In the genomic region with DNA sequence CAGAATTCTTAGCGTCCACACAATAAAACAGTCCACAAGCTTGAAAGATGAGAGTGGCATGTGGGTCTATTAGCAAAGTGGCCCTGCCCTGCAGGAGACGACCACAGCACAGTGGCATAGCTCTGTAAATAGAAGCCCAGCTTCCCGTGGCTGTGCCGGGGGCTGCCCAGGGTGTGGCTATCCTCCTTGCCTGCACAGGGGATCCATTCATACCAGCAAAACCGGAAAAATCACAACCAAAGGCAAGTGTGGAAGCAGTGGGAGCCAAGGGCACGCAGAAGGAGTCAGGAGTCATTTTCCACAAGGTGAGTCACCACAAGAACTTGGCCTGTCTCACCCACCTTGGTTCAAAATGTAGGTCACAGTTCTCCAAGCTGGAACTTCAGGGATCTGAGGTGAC, we compare ENCODE assay signal across 10 mouse cellular contexts. TPM values are rescaled to one million over a fixed set of nuclear protein-coding genes. Genes with fewer than 3 reads are reported as not detected.
DNase-seq lines count a peak whose midpoint lies in the region; ATAC-seq and TF ChIP-seq lines count a peak whose summit lies in the region.
"Had no signal": no experiment of that assay in that cellular context is flagged by ENCODE, and none has a peak within 500 bp of the region (broad histone marks: within the 10 kb centered on the region; RNA-seq: fewer than 3 reads in every experiment).

No protein-coding gene starts in this region.

- ATAC-seq in limb, embryonic 14.5 days (ENCODE audit: low FRiP score, low read depth): no peak; the same call in 1 of the 2 replicates
- no peak for ATAC-seq in granulocyte monocyte progenitor cell, adult 5-6 weeks (replicated peaks; ENCODE audit: poor library complexity, severe bottlenecking)
- ATAC-seq in hindbrain, embryonic 13.5 days (ENCODE audit: low FRiP score): no peak

- no peak overlapping the region for H3K4me3 ChIP-seq in heart, embryonic 10.5 days
- H3K4me3 ChIP-seq in limb, embryonic 14.5 days (replicated peaks; ENCODE audit: low read length): no peak overlapping the region
- H3K4me3 ChIP-seq in hindbrain, embryonic 13.5 days: no peak overlapping the region
- H3K4me3 ChIP-seq: embryonic facial prominence, embryonic 12.5 days had no signal

- H3K9ac ChIP-seq in limb, embryonic 14.5 days (ENCODE audit: low read depth, low read length, severe bottlenecking): no peak overlapping the region
- H3K9ac ChIP-seq in hindbrain, embryonic 13.5 days: no peak overlapping the region
- H3K9ac ChIP-seq: embryonic facial prominence, embryonic 12.5 days had no signal

- peaks cover 5% of the 10 kb centered on the region; the same call in 1 of the 2 replicates for H3K36me3 ChIP-seq in heart, embryonic 10.5 days
- no peaks in the 10 kb centered on the region for H3K36me3 ChIP-seq in limb, embryonic 14.5 days (ENCODE audit: control insufficient read depth, insufficient read depth, low read length)
- no peaks in the 10 kb centered on the region for H3K36me3 ChIP-seq in hindbrain, embryonic 13.5 days
- H3K36me3 ChIP-seq: embryonic facial prominence, embryonic 12.5 days had no signal

- H3K4me1 ChIP-seq in heart, embryonic 10.5 days: peaks cover 54% of the 10 kb centered on the region
- H3K4me1 ChIP-seq in limb, embryonic 14.5 days (ENCODE audit: control insufficient read depth, insufficient read depth, low read length): peaks cover 15% of the 10 kb centered on the region
- peaks cover 14% of the 10 kb centered on the region for H3K4me1 ChIP-seq in hindbrain, embryonic 13.5 days (replicated peaks)

- no peak overlapping the region for H3K4me2 ChIP-seq in limb, embryonic 14.5 days (replicated peaks; ENCODE audit: low read depth, low read length, severe bottlenecking)
- H3K4me2 ChIP-seq in hindbrain, embryonic 13.5 days: no peak overlapping the region
- H3K4me2 ChIP-seq: embryonic facial prominence, embryonic 12.5 days had no signal

- H3K27ac ChIP-seq in heart, embryonic 10.5 days: peak overlapping the region; percentile 60
- peak overlapping the region; percentile 26 for H3K27ac ChIP-seq in limb, embryonic 14.5 days (replicated peaks; ENCODE audit: low read depth, low read length)
- H3K27ac ChIP-seq in hindbrain, embryonic 13.5 days: no peak overlapping the region
- H3K27ac ChIP-seq: embryonic facial prominence, embryonic 12.5 days had no signal

- no peak for DNase-seq in heart, embryonic 10.5 days (ENCODE audit: low spot score)
- DNase-seq in heart, adult 18-20 months: no peak
- DNase-seq in urinary bladder, postnatal 14 days (ENCODE audit: low spot score): peak; percentile 42
- no peak for DNase-seq in urinary bladder, postnatal 4 days (ENCODE audit: low spot score in 2 of 2)
- no peak for DNase-seq in limb, embryonic 14.5 days (ENCODE audit: low spot score)
- DNase-seq in left cerebral cortex, postnatal 25 days (ENCODE audit: low spot score in 2 of 2): no peak

- TF ChIP-seq POLR2A in limb, embryonic 14.5 days (IDR thresholded peaks at IDR 0.05; ENCODE audit: borderline replicate concordance, extremely low read depth, insufficient read depth, insufficient read length): no peak

- no peaks in the 10 kb centered on the region for H3K9me3 ChIP-seq in heart, embryonic 10.5 days
- H3K9me3 ChIP-seq in limb, embryonic 14.5 days (ENCODE audit: control insufficient read depth, low read length): no peaks in the 10 kb centered on the region
- H3K9me3 ChIP-seq in hindbrain, embryonic 13.5 days: no peaks in the 10 kb centered on the region
- H3K9me3 ChIP-seq: embryonic facial prominence, embryonic 12.5 days had no signal

- no peaks in the 10 kb centered on the region for H3K27me3 ChIP-seq in heart, embryonic 10.5 days (ENCODE audit: insufficient read depth, poor library complexity, severe bottlenecking)
- H3K27me3 ChIP-seq in limb, embryonic 14.5 days (ENCODE audit: control insufficient read depth, insufficient read depth, low read length): no peaks in the 10 kb centered on the region
- no peaks in the 10 kb centered on the region for H3K27me3 ChIP-seq in hindbrain, embryonic 13.5 days
- H3K27me3 ChIP-seq: CH12.LX; embryonic facial prominence, embryonic 12.5 days had no signal

- 53% methylated on average over 6 of the region's 6 CpGs for WGBS in heart, embryonic 10.5 days
- WGBS in limb, embryonic 14.5 days: 35% methylated on average over 6 of the region's 6 CpGs
- WGBS in hindbrain, embryonic 13.5 days: 56% methylated on average over 6 of the region's 6 CpGs

- intact Hi-C loops in left cerebral cortex, postnatal 25 days (cut with DNase I): no loop called here

RNA-seq across cellular contexts. Expression of gene Baiap2l1, which starts 39.6 kb away (rescaled TPM):
- 9.4 and 10.9 TPM in 2 replicates for polyA plus RNA-seq in heart, embryonic 10.5 days (2016; fragmentation: Nextera tagmentation; extraction: Ambion mirVana)
- 1 to 10 TPM; 7.2 to 7.4 TPM for total RNA-seq in heart, adult 18-20 months (2021)
- 6.9 and 7.4 TPM in 2 replicates for polyA plus RNA-seq in limb, embryonic 14.5 days (2012; rRNA removed)
- polyA plus RNA-seq in limb, embryonic 14.5 days (2014; fragmentation: Nextera tagmentation; extraction: Ambion mirVana): 9.2 and 9.6 TPM in 2 replicates
- total RNA-seq in left cerebral cortex, postnatal 25 days (2021): under 1 TPM; 0.53 to 0.92 TPM
- total RNA-seq in granulocyte monocyte progenitor cell, adult 5-6 weeks (2014; fragmentation: Nextera tagmentation): not detected in 2 replicates
- total RNA-seq in granulocyte monocyte progenitor cell, adult 5-6 weeks (2017): not detected in 2 replicates
- polyA plus RNA-seq in hindbrain, embryonic 13.5 days (2015; fragmentation: Nextera tagmentation; extraction: Ambion mirVana): 2.2 and 2.6 TPM in 2 replicates

Comparison
In these comparisons a context has a peak if more than half of its experiments do, and no peak if none do; other contexts are left out.
1. RNA of gene Baiap2l1, which starts 39.6 kb away (total RNA-seq): 7.2 to 7.4 TPM in heart, adult 18-20 months; 0.53 to 0.92 TPM in left cerebral cortex, postnatal 25 days and not detected in granulocyte monocyte progenitor cell, adult 5-6 weeks; every median in the first group is over 4 times any median in the second.